Mouse (Mus musculus) urinary bladder, postnatal 25 days (tissue): ENCODE data around the gene Gm28360.
"Not testable (repeated sequence)": the region's sequence is repeated elsewhere in the genome, so short reads cannot be mapped to it uniquely, and the experiment has no call there.

Experiments
- DNase-seq: peaks from one replicate; pipeline ENCODE4 v3.0.0; 2022; ENCODE audit warnings: low spot score

Gene Gm28360

GRCm38 (mm10) chr1:117829781-117830180 lies at the start of gene Gm28360:
Gm28360 (plus strand) TSS chr1:117830081.
- DNase-seq, result not testable (repeated sequence)

- DNase-seq, result not testable (repeated sequence)
Observed at GRCm38 (mm10) chr1:117780833-117781232, 49.0 kb upstream of the Gm28360 start, which contains the start of gene B020011L13Rik. B020011L13Rik (plus strand) TSS chr1:117781133.

DNA sequence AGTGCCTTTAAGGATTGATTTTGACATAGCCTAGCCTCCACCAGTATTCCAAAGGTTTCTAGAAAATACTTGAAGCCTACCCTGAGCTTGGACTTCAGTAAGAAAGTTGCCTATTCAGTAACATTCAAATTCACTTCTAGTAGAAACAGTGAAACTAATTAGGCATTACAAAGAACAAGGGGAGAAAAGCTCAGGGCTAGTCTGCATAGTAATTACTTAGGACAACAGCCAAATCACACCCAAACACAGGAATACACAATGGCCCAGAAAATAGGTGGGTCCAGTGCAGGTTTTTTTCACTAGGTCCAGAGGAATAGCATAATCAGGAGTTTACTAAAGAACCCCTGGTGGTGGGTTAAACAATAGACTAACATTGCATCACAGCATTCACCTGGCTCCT lies 13.6 kb upstream of the Gm28360 start:
- DNase-seq, result not testable (repeated sequence)

- DNase-seq, result not testable (repeated sequence)
Observed at GRCm38 (mm10) chr1:117851718-117852117, 21.8 kb downstream of the Gm28360 start.
